ENCODE assay signal across 10 mouse cellular contexts in genomic region chr12:77501466-77502240, GRCm38 (mm10).
DNase-seq lines count a peak whose midpoint lies in the region; ATAC-seq and TF ChIP-seq lines count a peak whose summit lies in the region.
"Had no signal": no experiment of that assay in that cellular context is flagged by ENCODE, and none has a peak within 500 bp of the region (broad histone marks: within the 10 kb centered on the region; RNA-seq: fewer than 3 reads in every experiment).

No protein-coding gene starts in this region.

- H3K27ac ChIP-seq in hindbrain, embryonic 10.5 days, result peak overlapping the region; percentile 62
- H3K27ac ChIP-seq in hindbrain, embryonic 14.5 days, result no peak overlapping the region

- no peak for TF ChIP-seq POLR2A in brain, embryonic 14.5 days (IDR thresholded peaks at IDR 0.05; ENCODE audit: borderline replicate concordance, extremely low read depth, insufficient read depth, insufficient read length, poor library complexity, severe bottlenecking)

- peaks cover 15% of the 10 kb centered on the region for H3K4me1 ChIP-seq in hindbrain, embryonic 10.5 days (replicated peaks)
- no peaks in the 10 kb centered on the region for H3K4me1 ChIP-seq in hindbrain, embryonic 14.5 days (replicated peaks; ENCODE audit: control insufficient read depth, insufficient read depth, low read length)

- no peak overlapping the region for H3K9ac ChIP-seq in hindbrain, embryonic 14.5 days

- no peaks in the 10 kb centered on the region for H3K36me3 ChIP-seq in hindbrain, embryonic 10.5 days
- no peaks in the 10 kb centered on the region for H3K36me3 ChIP-seq in hindbrain, embryonic 14.5 days (replicated peaks; ENCODE audit: control insufficient read depth, insufficient read depth)

- WGBS in hindbrain, embryonic 10.5 days, result 53% methylated on average over 7 of the region's 7 CpGs
- 49% methylated on average over 7 of the region's 7 CpGs for WGBS in hindbrain, embryonic 14.5 days

- H3K27me3 ChIP-seq in hindbrain, embryonic 10.5 days (ENCODE audit: insufficient read depth, poor library complexity, severe bottlenecking), result no peaks in the 10 kb centered on the region
- H3K27me3 ChIP-seq in hindbrain, embryonic 14.5 days (ENCODE audit: control insufficient read depth, insufficient read depth, low read length), result no peaks in the 10 kb centered on the region

- DNase-seq in adrenal gland, postnatal 10 days, result peak; percentile 56
- no peak for DNase-seq in adrenal gland, adult 18-20 months (ENCODE audit: low spot score in 2 of 2)
- no peak for DNase-seq in hindbrain, embryonic 10.5 days (ENCODE audit: low spot score)
- DNase-seq in hindbrain, embryonic 14.5 days (ENCODE audit: low spot score), result no peak
- peak; percentile 26 for DNase-seq in brain, embryonic 14.5 days (ENCODE audit: low read depth)
- peak; percentile 75 for DNase-seq in kidney, postnatal 14 days
- DNase-seq in neural tube, embryonic 10.5 days (ENCODE audit: extremely low spot score, low spot score), result no peak
- no peak for DNase-seq in urinary bladder, postnatal 14 days (ENCODE audit: low spot score)
- DNase-seq: lung, postnatal 36 days had no signal

- H3K4me3 ChIP-seq in hindbrain, embryonic 10.5 days, result no peak overlapping the region
- H3K4me3 ChIP-seq in hindbrain, embryonic 14.5 days (replicated peaks; ENCODE audit: low read length), result no peak overlapping the region

- TF ChIP-seq CTCF in brain, embryonic 14.5 days (IDR thresholded peaks at IDR 0.05; ENCODE audit: borderline replicate concordance, extremely low read depth, insufficient read depth, insufficient read length), result no peak

- no peak for ATAC-seq in hindbrain, embryonic 14.5 days (ENCODE audit: low FRiP score)

- no peaks in the 10 kb centered on the region for H3K9me3 ChIP-seq in hindbrain, embryonic 10.5 days
- H3K9me3 ChIP-seq in hindbrain, embryonic 14.5 days (ENCODE audit: control insufficient read depth, low read length), result no peaks in the 10 kb centered on the region

- no peak overlapping the region for H3K4me2 ChIP-seq in hindbrain, embryonic 14.5 days (replicated peaks)
- H3K4me2 ChIP-seq: heart, embryonic 11.5 days had no signal

Comparison
In these comparisons a context has a peak if more than half of its experiments do, and no peak if none do; other contexts are left out.
1. DNase-seq: peak in adrenal gland, postnatal 10 days (single experiment), brain, embryonic 14.5 days (single experiment) and kidney, postnatal 14 days (single experiment); none in adrenal gland, adult 18-20 months (0 of 2), hindbrain, embryonic 10.5 days (single experiment), hindbrain, embryonic 14.5 days (single experiment), neural tube, embryonic 10.5 days (single experiment) and urinary bladder, postnatal 14 days (single experiment).